Comparison of ENCODE assay signal across 17 mouse cellular contexts in genomic region chr3:101729044-101729443, GRCm38 (mm10).
A peak's percentile ranks its signal among the peaks of the same experiment; 100 is the strongest.
DNase-seq lines count a peak whose midpoint lies in the region; TF ChIP-seq lines count a peak whose summit lies in the region.
"Had no signal": no experiment of that assay in that cellular context is flagged by ENCODE, and none has a peak within 500 bp of the region (broad histone marks: within the 10 kb centered on the region; RNA-seq: fewer than 3 reads in every experiment).

No protein-coding gene starts in this region.

- H3K79me2 ChIP-seq in myocyte (ENCODE audit: control insufficient read depth, insufficient read depth) = no peaks in the 10 kb centered on the region

- intact Hi-C loops in heart, postnatal 10 days (cut with DNase I) = no loop called here

- no peak overlapping the region for H3ac ChIP-seq in myocyte (ENCODE audit: control insufficient read depth, insufficient read length)

- no peaks in the 10 kb centered on the region for H3K36me3 ChIP-seq in myocyte (ENCODE audit: control insufficient read depth, insufficient read depth)
- H3K36me3 ChIP-seq: G1E had no signal

- peak; percentile 56 for DNase-seq in heart, adult 11 months
- no peak for DNase-seq in heart, postnatal 10 days
- DNase-seq in kidney, postnatal 25 days = no peak
- DNase-seq: adrenal gland, adult 2 months; adrenal gland, adult 8-10 months; adrenal gland, postnatal 10 days; adrenal gland, postnatal 14 days; adrenal gland, postnatal 25 days; adrenal gland, postnatal 36 days; B cell, adult 2 months; cerebellum, adult 11 months; cerebellum, adult 11-12 months; cerebellum, adult 18-20 months had no signal

- no peak for TF ChIP-seq POLR2A in myocyte (IDR thresholded peaks at IDR 0.05; ENCODE audit: insufficient read length, low read depth)

- no peaks in the 10 kb centered on the region for H3K27me3 ChIP-seq in myocyte (ENCODE audit: control insufficient read depth, insufficient read depth, insufficient read length)
- H3K27me3 ChIP-seq: CH12.LX, Patski had no signal

- H3K4me3 ChIP-seq in myocyte = no peak overlapping the region

- H3K4me2 ChIP-seq in myocyte (ENCODE audit: low read depth) = no peak overlapping the region

TF ChIP-seq in myocyte, 11 proteins besides CTCF, POLR2A, EP300 and RAD21:
- TF ChIP-seq E2F4 (IDR thresholded peaks at IDR 0.05; ENCODE audit: insufficient read depth) (no peak), MYOD1 (IDR thresholded peaks at IDR 0.05; ENCODE audit: control insufficient read depth in 1 of 3, insufficient read length in 2 of 3, low read depth in 2 of 3) (peak in 2 of 3 experiments; percentile 22 to 74), MAX (IDR thresholded peaks at IDR 0.05; ENCODE audit: low read depth) (no peak), CEBPB (IDR thresholded peaks at IDR 0.05; ENCODE audit: insufficient read depth, poor library complexity, severe bottlenecking) (no peak), SRF (IDR thresholded peaks at IDR 0.05; ENCODE audit: control insufficient read depth, insufficient read length, low read depth) (no peak), POLR2AphosphoS2 (IDR thresholded peaks at IDR 0.05; ENCODE audit: insufficient read length, low read depth) (no peak), MYOG (IDR thresholded peaks at IDR 0.05; ENCODE audit: control insufficient read depth in 1 of 3, insufficient read depth in 1 of 3, insufficient read length in 2 of 3, low read depth in 2 of 3) (peak in 1 of 3 experiments; percentile 51)
